Mouse (Mus musculus) adrenal gland, postnatal 14 days (tissue): ENCODE results near the gene Fgd3. TPM values are rescaled to one million over a fixed set of nuclear protein-coding genes. Genes with fewer than 3 reads are reported as not detected.

Experiments
- DNase-seq: peaks from one replicate; pipeline ENCODE4 v3.0.0; 2021; ENCODE audit warnings: mixed read lengths
- total RNA-seq: library from RNA; stranded (reverse); gene quantifications from 2 replicates; pipeline ENCODE4 v1.2.3, GENCODE M21; 2021

Fgd3 gene
- total RNA-seq, 1 experiment from 2014 or later: 2.7 TPM

DNA sequence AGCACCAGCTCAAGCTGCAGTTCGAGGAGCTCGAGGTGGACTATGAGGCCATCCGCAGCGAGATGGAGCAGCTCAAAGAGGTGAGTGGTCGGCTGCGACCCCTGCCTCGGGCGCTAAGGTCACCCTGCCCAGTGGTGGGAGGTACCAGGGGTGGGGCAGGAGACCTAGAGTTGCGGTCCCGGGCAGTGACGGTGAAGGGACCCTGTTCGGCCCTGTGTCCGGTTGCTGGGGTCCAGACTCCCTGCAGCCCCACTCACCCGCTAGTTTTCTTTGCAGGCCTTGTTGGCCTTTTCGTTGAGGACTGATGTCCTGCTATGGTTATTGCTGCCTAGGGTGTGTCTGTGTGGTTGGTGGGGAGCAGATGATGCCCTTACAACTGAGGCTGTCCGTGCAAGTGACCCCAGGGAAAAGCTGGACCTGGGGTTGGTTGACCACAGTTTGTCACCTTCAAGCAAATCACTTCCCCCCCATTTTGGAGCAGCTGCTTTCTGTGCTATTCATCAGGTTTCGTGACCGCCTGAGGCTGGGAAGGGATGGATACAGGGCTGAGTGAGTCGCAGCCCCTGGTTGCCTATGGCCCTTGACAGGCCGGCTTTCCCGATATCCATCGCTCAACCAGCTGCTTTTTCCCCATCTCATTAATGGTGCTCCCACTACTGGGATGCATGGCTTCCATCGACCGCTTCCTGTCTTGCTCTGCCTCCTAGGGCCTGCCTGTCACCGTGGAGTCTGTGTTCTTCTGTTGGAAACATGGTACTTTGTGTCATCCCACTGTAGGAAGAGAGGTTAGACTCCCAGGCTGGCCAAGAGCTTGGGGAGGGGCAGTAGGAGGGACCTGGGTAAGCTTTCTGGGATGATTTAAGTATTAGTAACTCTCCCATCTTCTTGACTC is 22.0 kb upstream of the Fgd3 start:
- no peak for DNase-seq

DNA sequence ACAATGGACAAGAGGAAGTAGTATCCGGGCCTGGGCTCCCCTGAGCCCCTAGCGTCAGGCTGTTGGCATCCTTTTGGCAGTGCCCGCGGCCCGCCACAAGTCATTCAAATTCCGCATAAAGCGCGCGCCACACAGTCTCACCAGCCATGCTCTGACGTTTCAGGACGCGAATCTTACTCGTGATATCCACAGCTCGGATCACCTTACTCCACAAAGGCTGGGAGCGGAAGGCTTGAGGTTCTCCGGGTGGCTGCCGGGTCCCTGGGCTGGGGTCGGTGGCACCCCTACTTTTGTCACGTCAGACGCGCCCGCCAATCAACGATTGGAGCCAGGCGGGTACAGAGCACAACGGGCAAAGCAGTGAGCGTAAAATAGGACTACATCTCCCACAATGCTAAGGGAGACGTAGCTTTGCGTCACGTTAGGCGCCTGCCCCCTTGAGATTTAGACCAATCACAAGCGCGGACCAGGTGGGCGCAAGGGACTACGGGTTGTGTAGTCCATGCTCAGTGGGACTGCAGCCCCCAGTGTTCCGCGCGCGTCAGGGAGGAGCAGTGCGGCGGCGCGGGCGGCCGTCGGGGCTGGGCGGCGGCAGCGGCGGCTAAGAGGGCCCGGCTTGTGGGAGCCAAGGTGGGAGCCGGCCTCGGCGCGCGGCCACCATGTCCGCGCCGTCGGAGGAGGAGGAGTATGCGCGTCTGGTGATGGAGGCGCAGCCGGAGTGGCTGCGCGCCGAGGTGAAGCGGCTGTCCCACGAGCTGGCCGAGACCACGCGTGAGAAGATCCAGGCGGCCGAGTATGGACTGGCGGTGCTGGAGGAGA is 21.1 kb upstream of the Fgd3 start, which contains the start of gene Bicd2:
Bicd2 (plus strand) TSS at position 574 of the 819 bp plus-strand sequence.
- DNase-seq: peak; percentile 97

DNA sequence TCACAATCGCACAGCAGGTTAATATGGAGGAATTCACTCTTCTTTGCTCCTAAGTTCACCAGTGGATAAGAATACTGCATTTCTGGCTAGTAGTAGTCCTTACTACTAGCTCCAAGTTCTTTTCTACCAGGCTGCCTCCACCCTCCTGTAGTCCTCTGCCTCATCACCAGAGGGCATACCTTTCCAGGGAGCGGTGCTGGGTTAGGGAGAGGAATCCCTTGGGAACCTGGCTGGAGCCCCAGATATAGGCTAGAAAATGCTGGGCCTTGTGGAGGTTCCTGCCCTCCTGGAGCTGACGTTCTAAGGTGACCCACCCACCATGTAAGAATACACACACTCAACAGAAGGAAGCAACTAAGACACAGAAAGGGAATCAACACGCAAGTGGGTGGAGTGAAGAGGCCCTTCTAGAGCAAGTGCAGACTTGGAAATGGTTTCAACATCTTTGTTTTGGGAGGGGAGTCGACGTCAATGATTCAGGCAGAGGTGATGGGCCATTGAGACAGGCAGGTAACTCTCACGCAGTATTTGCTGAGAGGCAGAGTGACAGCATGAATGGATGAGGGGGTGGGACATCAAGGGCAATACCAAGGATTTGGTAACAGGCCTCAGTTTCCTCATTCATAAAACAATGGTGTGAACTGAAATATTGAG is 18.9 kb upstream of the Fgd3 start:
- DNase-seq: peak; percentile 76

- no peak for DNase-seq
Observed at GRCm38 (mm10) chr13:49335077-49335982, 15.2 kb upstream of the Fgd3 start.

- DNase-seq: no peak
Observed at GRCm38 (mm10) chr13:49333250-49333649, 13.1 kb upstream of the Fgd3 start.

- peak; percentile 40 for DNase-seq
Observed at GRCm38 (mm10) chr13:49328101-49328500, 8.0 kb upstream of the Fgd3 start.

GRCm38 (mm10) chr13:49326246-49327206 is 6.4 kb upstream of the Fgd3 start:
- DNase-seq: peak; percentile 69

- DNase-seq: no peak
Observed at GRCm38 (mm10) chr13:49324871-49325270, 4.8 kb upstream of the Fgd3 start.

GRCm38 (mm10) chr13:49322739-49323138 is 2.6 kb upstream of the Fgd3 start:
- DNase-seq: no peak

GRCm38 (mm10) chr13:49322169-49322568 is 2.1 kb upstream of the Fgd3 start:
- no peak for DNase-seq

DNA sequence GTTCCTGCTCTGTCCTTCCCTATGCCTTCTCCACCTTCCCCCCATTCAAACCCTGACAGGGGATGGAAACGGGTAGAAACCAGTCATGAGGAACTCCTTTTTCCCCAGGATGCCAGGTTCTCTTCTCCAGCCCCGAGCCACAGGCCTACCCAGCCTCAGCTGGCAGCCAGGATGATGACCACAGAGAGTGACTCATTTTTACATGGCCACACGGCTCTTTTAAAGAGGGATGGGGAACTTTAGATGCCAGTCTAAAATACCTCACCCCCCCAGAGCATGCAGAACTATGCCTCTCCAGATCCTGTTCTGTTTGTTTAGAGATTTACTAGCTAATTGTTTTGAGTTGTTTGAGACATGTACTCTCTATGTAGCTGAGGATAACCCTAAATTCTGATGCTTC is 1.3 kb upstream of the Fgd3 start:
- no peak for DNase-seq

DNA sequence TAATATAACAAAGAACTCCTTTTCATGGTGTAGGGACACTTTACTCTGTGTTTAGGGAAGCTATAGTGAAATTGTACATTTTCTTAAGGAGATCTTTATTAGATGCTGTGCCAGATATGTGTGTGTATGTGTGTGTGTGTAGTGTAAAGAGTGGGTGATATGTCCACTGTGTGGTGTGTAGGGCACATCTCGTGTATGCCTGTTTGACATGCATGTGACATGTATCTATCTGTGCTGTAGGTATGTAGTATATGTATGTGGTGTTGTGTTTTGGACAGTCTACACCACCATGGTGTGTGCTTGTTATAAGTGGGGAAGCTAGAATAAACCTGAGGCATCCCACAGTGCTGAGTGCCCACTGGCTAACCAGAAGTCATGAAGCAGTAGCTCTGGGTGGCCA is 403 bp upstream of the Fgd3 start:
- DNase-seq: no peak

- no peak for DNase-seq
Observed at GRCm38 (mm10) chr13:49317914-49318313, 2.2 kb downstream of the Fgd3 start.

DNA sequence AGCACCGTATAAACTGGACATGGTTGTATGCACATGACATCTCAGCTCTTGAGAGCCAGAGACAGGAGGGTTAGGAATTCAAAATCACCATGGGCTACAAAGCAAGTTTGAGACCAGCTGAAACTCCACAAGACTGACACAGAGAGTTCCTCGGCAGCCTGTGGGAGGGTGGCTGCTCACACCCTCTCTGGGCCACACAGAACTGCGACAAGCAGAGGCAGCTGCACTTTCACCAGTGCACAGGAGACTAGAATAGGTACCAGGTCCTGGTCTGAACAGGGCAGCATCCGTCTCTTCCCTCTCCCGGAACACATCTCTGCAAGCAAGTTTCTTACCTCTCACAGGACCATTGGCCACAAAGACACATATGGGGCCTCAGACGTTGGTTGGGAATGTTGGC is 2.6 kb downstream of the Fgd3 start:
- no peak for DNase-seq

DNA sequence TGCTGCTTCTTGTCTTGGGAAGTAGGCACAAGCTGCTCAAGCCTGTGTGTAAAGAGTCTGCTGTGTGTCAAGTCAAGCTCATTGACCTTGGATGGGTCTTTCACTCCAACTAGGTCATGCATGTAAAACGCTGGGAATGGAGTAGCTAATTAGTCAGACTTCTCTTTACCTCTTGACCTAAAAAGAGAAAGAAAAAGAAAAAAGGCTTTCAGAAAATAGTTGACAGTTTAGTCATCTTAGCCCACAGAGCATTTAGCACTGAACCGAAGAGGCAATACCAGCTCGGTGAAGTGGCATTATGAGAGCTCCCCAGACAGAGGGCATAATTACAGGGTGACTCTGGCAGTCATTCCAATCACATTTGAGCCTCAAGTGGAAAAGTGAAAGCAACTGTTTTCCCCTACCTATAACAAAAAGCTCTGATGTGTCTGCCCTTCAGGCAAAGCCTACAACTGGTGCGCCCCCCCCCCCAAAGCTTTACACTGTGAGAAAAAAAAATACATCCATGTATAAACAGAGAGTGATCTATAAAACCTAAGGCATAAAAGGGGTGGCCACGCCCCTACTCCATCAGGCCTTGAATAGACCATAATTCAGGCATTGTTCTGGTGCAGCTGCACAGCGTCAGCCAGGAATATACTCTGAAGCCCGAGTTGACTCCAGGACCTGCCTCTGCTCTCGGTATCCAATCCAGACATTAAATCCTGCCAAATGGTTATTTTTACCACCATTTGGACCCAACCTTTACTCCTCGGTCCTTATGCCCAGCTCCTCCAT is 3.5 kb downstream of the Fgd3 start:
- no peak for DNase-seq

DNA sequence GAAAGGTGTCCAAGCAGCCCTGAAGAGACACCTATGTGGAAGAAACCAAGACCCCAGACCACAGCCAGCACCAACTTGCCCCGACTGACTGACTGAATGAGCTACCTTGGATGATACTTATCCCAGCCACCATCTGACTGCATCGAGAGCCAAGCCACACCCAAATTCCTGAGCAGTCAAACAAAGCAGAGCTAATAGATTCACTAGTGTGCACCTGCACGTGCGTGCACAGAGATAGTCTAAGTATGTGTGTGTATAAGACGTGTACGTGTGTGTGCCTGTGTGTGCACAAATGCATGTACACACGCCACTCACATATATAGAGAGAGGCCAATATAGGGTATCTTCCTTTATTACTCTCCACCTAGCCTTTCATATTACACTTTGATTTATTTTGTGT is 8.5 kb downstream of the Fgd3 start:
- DNase-seq: no peak

DNA sequence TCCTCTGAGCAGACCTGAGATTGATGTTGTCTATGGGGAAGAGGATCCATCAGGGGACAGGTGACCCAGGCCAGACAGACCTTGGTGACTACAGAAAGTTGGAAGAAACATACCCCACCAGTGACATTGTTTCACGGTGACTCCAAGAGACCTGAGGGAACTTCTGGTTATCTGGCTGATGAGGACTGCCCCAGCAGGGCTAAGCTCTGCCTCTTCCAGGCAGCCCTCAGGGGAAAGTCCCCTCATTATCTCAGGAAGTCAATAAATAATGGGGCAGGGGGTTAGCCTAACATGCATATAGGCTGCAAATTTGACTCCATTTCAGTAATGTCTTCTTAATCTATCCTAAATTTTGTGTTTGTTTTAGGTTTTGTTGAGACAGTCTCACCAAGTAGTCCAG is 10.6 kb downstream of the Fgd3 start:
- DNase-seq: no peak

GRCm38 (mm10) chr13:49308861-49309403 is 11.2 kb downstream of the Fgd3 start:
- peak; percentile 30 for DNase-seq

DNA sequence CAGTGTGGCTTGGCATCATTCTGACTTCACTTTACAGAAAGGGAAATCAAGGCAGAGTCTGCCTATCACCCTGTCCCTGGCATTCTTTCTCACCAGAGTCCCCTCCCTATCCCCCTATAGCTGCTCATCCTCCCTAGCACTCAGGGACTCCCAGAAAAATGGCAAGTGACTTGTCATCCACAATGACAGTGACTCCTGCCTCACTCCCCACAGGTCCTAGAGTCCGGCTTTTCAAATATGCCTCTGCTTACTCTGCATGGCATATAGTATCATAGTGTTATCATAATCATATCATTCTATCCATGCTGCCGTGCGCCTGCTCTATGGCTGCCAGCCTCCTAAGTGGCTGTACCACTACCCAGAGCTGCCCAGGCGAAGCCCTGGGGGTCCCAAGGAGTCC is 11.9 kb downstream of the Fgd3 start:
- no peak for DNase-seq
